Mouse (Mus musculus) CD4-positive, CD25-positive, alpha-beta regulatory T cell, adult 4 months (primary cell): ENCODE data around the gene Tas1r3. TPM values are rescaled to one million over a fixed set of nuclear protein-coding genes. Genes with fewer than 3 reads are reported as not detected.

Experiments used
- ATAC-seq: one replicate; pipeline ENCODE4 v1.8.0; 2017
- polyA plus RNA-seq, 2 experiments: library from polyadenylated mRNA; unstranded; fragments of 100-300 nt; shearing (Covaris generic); gene quantifications; one replicate each; pipeline ENCODE4 v1.2.1; 2017

The Tas1r3 gene
- polyA plus RNA-seq, 2 experiments from 2014 or later = 0.62 to 0.66 TPM

GRCm38 (mm10) chr4:155840076-155841002 lies 22.8 kb downstream of the Tas1r3 start:
- no peak for ATAC-seq

GRCm38 (mm10) chr4:155839483-155839910 lies 23.7 kb downstream of the Tas1r3 start, which contains the start of gene Mxra8:
Gene Mxra8 (plus strand): TSS chr4:155839680.
- no peak for ATAC-seq

- no peak for ATAC-seq
Observed at GRCm38 (mm10) chr4:155838187-155839153, 24.7 kb downstream of the Tas1r3 start.

GRCm38 (mm10) chr4:155837404-155838010 lies 25.7 kb downstream of the Tas1r3 start:
- ATAC-seq = no peak

- ATAC-seq = peak; percentile 44
Observed at GRCm38 (mm10) chr4:155833836-155834235, 29.3 kb downstream of the Tas1r3 start.

GRCm38 (mm10) chr4:155833234-155833633 lies 29.9 kb downstream of the Tas1r3 start:
- ATAC-seq = no peak

GRCm38 (mm10) chr4:155832321-155832720 lies 30.8 kb downstream of the Tas1r3 start:
- no peak for ATAC-seq

- ATAC-seq = no peak
Observed at GRCm38 (mm10) chr4:155831831-155832230, 31.3 kb downstream of the Tas1r3 start.

- ATAC-seq = peak; percentile 88
Observed at GRCm38 (mm10) chr4:155831205-155831766, 31.9 kb downstream of the Tas1r3 start, which contains the start of gene Aurkaip1. Gene Aurkaip1 (plus strand): TSS chr4:155831272.

- ATAC-seq = no peak
Observed at GRCm38 (mm10) chr4:155830596-155830995, 32.6 kb downstream of the Tas1r3 start.

- ATAC-seq = no peak
Observed at GRCm38 (mm10) chr4:155829866-155830265, 33.3 kb downstream of the Tas1r3 start.

- no peak for ATAC-seq
Observed at GRCm38 (mm10) chr4:155823443-155823842, 39.7 kb downstream of the Tas1r3 start.

- ATAC-seq = no peak
Observed at GRCm38 (mm10) chr4:155821025-155821424, 42.1 kb downstream of the Tas1r3 start.

GRCm38 (mm10) chr4:155817533-155817932 lies 45.6 kb downstream of the Tas1r3 start:
- no peak for ATAC-seq

- peak; percentile 13 for ATAC-seq
Observed at GRCm38 (mm10) chr4:155812665-155813181, 50.4 kb downstream of the Tas1r3 start.

GRCm38 (mm10) chr4:155811929-155812664 lies 51.1 kb downstream of the Tas1r3 start, which contains the start of gene Ccnl2:
Gene Ccnl2 (plus strand): TSS chr4:155812489.
- peak; percentile 99 for ATAC-seq
